Mouse (Mus musculus) heart, postnatal 0 days (tissue): Measurements from ENCODE around the gene Rgs11.

ENCODE experiments used
- CTCF ChIP-seq: IDR thresholded peaks from 2 replicates; pipeline ENCODE4 v1.5.1; 2016; ENCODE audit warnings: antibody characterized with exemption, control low read depth, low read depth
- EP300 ChIP-seq: IDR thresholded peaks from 2 replicates; pipeline ENCODE4 v1.6.1; 2016; ENCODE audit warnings: antibody characterized with exemption, low read depth

- TF ChIP-seq CTCF (no peak), EP300 (no peak)
Measured at GRCm38 (mm10) chr17:26253399-26253798, 50.6 kb downstream of the Rgs11 start.
